Mouse (Mus musculus) C2C12 (cell line): ENCODE data around the gene Sdk1. TPM values are rescaled to one million over a fixed set of nuclear protein-coding genes. Genes with fewer than 3 reads are reported as not detected.

Source experiments
- H3K27me3 ChIP-seq: one replicate; pipeline ENCODE4 v1.6.1; 2011; ENCODE audit not compliant: control insufficient read depth, insufficient read depth, insufficient read length
- H3K36me3 ChIP-seq: one replicate; pipeline ENCODE4 v1.6.1; 2011; ENCODE audit not compliant: control insufficient read depth, insufficient read depth
- H3K4me3 ChIP-seq: one replicate; pipeline ENCODE4 v1.5.1; 2011; ENCODE audit warnings: mild to moderate bottlenecking, control low read depth; ENCODE audit not compliant: poor library complexity, insufficient read depth, severe bottlenecking
- H3K79me2 ChIP-seq: one replicate; pipeline ENCODE4 v1.6.1; 2011; ENCODE audit not compliant: control insufficient read depth, insufficient read depth
- H3K79me3 ChIP-seq: one replicate; pipeline ENCODE4 v1.6.1; 2011; ENCODE audit warnings: low read depth, control low read depth
- H3ac ChIP-seq: one replicate; pipeline ENCODE3; 2011; ENCODE audit warnings: low read depth; ENCODE audit not compliant: control insufficient read depth, insufficient read length
- CEBPB ChIP-seq: IDR thresholded peaks from one replicate; pipeline ENCODE4 v1.6.1; 2011; ENCODE audit warnings: low read depth, mild to moderate bottlenecking, control low read depth, moderate library complexity
- CTCF ChIP-seq: IDR thresholded peaks from one replicate; pipeline ENCODE4 v1.5.1; 2011; ENCODE audit not compliant: control insufficient read depth, insufficient read depth, insufficient read length
- FOSL1 ChIP-seq: IDR thresholded peaks from one replicate; pipeline ENCODE4 v1.8.0; 2011; ENCODE audit warnings: mild to moderate bottlenecking, low read length; ENCODE audit not compliant: poor library complexity, insufficient read depth, severe bottlenecking
- MAX ChIP-seq: IDR thresholded peaks from one replicate; pipeline ENCODE4 v1.6.1; 2011; ENCODE audit warnings: mild to moderate bottlenecking, control low read depth
- MYOD1 ChIP-seq: IDR thresholded peaks from one replicate; pipeline ENCODE4 v1.6.1; 2011; ENCODE audit warnings: low read depth; ENCODE audit not compliant: control insufficient read depth, insufficient read length
- MYOG ChIP-seq: IDR thresholded peaks from one replicate; pipeline ENCODE4 v1.6.1; 2011; ENCODE audit not compliant: control insufficient read depth, insufficient read length; ENCODE audit errors: extremely low read depth
- USF1 ChIP-seq: IDR thresholded peaks from one replicate; pipeline ENCODE4 v1.6.1; 2011; ENCODE audit warnings: low read depth, mild to moderate bottlenecking, control low read depth, moderate library complexity
- polyA plus RNA-seq: library from polyadenylated mRNA; unstranded; fragments of >200 nt; fragmentation: generic; extraction: Trizol; gene quantifications from one replicate; pipeline ENCODE4 v1.2.1, GENCODE M21; 2012; ENCODE audit warnings: missing spikeins

The Sdk1 gene
- polyA plus RNA-seq, 1 experiment: 0.61 TPM

GRCm38 (mm10) chr5:142173636-142174035 lies 932.3 kb downstream of the Sdk1 start:
- no peaks in the 10 kb centered on the region for H3K27me3 ChIP-seq
- no peak overlapping the region for H3K4me3 ChIP-seq
- no peaks in the 10 kb centered on the region for H3K79me2 ChIP-seq
- no peak for TF ChIP-seq FOSL1
- TF ChIP-seq CEBPB: no peak
- TF ChIP-seq MYOG: no peak
- no peak for TF ChIP-seq CTCF
- TF ChIP-seq MAX: no peak
- TF ChIP-seq MYOD1: no peak
- TF ChIP-seq USF1: no peak
- H3K79me3 ChIP-seq: no peaks in the 10 kb centered on the region
- H3K36me3 ChIP-seq: no peaks in the 10 kb centered on the region
- H3ac ChIP-seq: no peak overlapping the region

- Histone ChIP-seq H3K79me3 (no peaks in the 10 kb centered on the region), H3ac (no peak overlapping the region), H3K4me3 (no peak overlapping the region), H3K27me3 (no peaks in the 10 kb centered on the region), H3K79me2 (no peaks in the 10 kb centered on the region), H3K36me3 (no peaks in the 10 kb centered on the region)
- TF ChIP-seq USF1 (no peak), MYOD1 (no peak), MYOG (no peak), CEBPB (no peak), MAX (no peak), FOSL1 (no peak), CTCF (no peak)
Measured at GRCm38 (mm10) chr5:142178164-142178563, 936.9 kb downstream of the Sdk1 start.

GRCm38 (mm10) chr5:142179304-142179703 lies 938.0 kb downstream of the Sdk1 start:
- TF ChIP-seq MAX (no peak), USF1 (no peak), MYOG (no peak), CTCF (no peak), MYOD1 (no peak), FOSL1 (no peak), CEBPB (no peak)
- no peak overlapping the region for H3ac ChIP-seq
- H3K4me3 ChIP-seq: no peak overlapping the region
- H3K79me3 ChIP-seq: no peaks in the 10 kb centered on the region
- no peaks in the 10 kb centered on the region for H3K36me3 ChIP-seq
- no peaks in the 10 kb centered on the region for H3K79me2 ChIP-seq
- H3K27me3 ChIP-seq: no peaks in the 10 kb centered on the region

GRCm38 (mm10) chr5:142181862-142182261 lies 940.6 kb downstream of the Sdk1 start:
- Histone ChIP-seq H3K79me2 (no peaks in the 10 kb centered on the region), H3K4me3 (no peak overlapping the region), H3ac (no peak overlapping the region), H3K36me3 (no peaks in the 10 kb centered on the region), H3K79me3 (no peaks in the 10 kb centered on the region), H3K27me3 (no peaks in the 10 kb centered on the region)
- TF ChIP-seq MYOD1: no peak
- TF ChIP-seq CTCF: no peak
- TF ChIP-seq MAX: no peak
- no peak for TF ChIP-seq CEBPB
- no peak for TF ChIP-seq FOSL1
- TF ChIP-seq USF1: no peak
- TF ChIP-seq MYOG: no peak

- Histone ChIP-seq H3K79me3 (no peaks in the 10 kb centered on the region), H3K79me2 (no peaks in the 10 kb centered on the region), H3K36me3 (no peaks in the 10 kb centered on the region), H3K4me3 (no peak overlapping the region), H3ac (no peak overlapping the region), H3K27me3 (no peaks in the 10 kb centered on the region)
- TF ChIP-seq USF1: no peak
- TF ChIP-seq MYOD1: no peak
- no peak for TF ChIP-seq MYOG
- TF ChIP-seq CTCF: no peak
- TF ChIP-seq CEBPB: no peak
Measured at GRCm38 (mm10) chr5:142188765-142189164, 947.5 kb downstream of the Sdk1 start.

GRCm38 (mm10) chr5:142209911-142210310 lies 968.6 kb downstream of the Sdk1 start:
- H3K4me3 ChIP-seq: no peak overlapping the region
- no peak for TF ChIP-seq CTCF
- H3ac ChIP-seq: no peak overlapping the region
- H3K79me3 ChIP-seq: no peaks in the 10 kb centered on the region
- H3K36me3 ChIP-seq: no peaks in the 10 kb centered on the region
- H3K79me2 ChIP-seq: no peaks in the 10 kb centered on the region
- no peaks in the 10 kb centered on the region for H3K27me3 ChIP-seq
